Mouse (Mus musculus): ENCODE data around the gene Rhbdl3. TPM values are rescaled to one million over a fixed set of nuclear protein-coding genes. Genes with fewer than 3 reads are reported as not detected.

The Rhbdl3 gene
- total and polyA plus RNA-seq, 3 experiments, result 0.02 to 0.44 TPM; not detected in 1

DNA sequence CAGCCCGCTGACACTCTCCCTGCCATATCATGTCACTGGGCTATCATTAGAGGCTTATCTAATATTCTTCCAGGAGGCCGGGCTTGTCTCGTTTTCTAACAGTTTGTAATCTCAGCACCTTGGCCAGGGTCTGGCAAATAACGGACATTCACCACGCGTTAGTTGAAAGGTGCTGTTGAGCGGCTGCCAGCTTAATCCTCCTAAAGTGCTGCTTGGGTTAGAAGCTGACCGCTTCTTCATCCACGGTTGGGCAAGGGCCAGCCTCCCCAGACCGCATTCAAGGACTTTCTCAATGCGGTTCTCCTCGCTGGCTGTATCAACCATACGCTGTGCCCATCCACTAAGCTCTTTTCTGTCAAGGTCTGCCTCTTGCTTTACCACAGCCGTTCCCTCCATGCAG, 4.9 kb upstream of the Rhbdl3 start:
- Histone ChIP-seq H3K9me3 (replicated peaks) (no peaks in the 10 kb centered on the region; the same call in 1 of the 2 replicates), H3K4me1 (ENCODE audit: insufficient read depth, low read depth, low read length) (no peaks in the 10 kb centered on the region; the same call in 1 of the 2 replicates), H3K27me3 (ENCODE audit: insufficient read depth, low read length) (peaks cover 26% of the 10 kb centered on the region; the same call in 1 of the 2 replicates), H3K4me3 (ENCODE audit: low read depth, low read length) (no peak overlapping the region), H3K36me3 (replicated peaks) (no peaks in the 10 kb centered on the region)
- no peak for ATAC-seq (ENCODE audit: extremely low read depth, insufficient number of reproducible peaks, low FRiP score, poor library complexity, severe bottlenecking)
- DNase-seq (ENCODE audit: low spot score), result no peak
- TF ChIP-seq GATA1 (IDR thresholded peaks at IDR 0.05; ENCODE audit: borderline replicate concordance, low read length) (no peak), GATA2 (IDR thresholded peaks at IDR 0.05; ENCODE audit: borderline replicate concordance, low read depth, low read length) (no peak), POLR2AphosphoS5 (IDR thresholded peaks at IDR 0.05; ENCODE audit: insufficient replicate concordance, low read depth, low read length) (no peak), TAL1 (conservative IDR thresholded peaks at IDR 0.05; ENCODE audit: low read depth, low read length) (no peak), CTCF (IDR thresholded peaks at IDR 0.05; ENCODE audit: low read depth, low read length) (no peak)

DNA sequence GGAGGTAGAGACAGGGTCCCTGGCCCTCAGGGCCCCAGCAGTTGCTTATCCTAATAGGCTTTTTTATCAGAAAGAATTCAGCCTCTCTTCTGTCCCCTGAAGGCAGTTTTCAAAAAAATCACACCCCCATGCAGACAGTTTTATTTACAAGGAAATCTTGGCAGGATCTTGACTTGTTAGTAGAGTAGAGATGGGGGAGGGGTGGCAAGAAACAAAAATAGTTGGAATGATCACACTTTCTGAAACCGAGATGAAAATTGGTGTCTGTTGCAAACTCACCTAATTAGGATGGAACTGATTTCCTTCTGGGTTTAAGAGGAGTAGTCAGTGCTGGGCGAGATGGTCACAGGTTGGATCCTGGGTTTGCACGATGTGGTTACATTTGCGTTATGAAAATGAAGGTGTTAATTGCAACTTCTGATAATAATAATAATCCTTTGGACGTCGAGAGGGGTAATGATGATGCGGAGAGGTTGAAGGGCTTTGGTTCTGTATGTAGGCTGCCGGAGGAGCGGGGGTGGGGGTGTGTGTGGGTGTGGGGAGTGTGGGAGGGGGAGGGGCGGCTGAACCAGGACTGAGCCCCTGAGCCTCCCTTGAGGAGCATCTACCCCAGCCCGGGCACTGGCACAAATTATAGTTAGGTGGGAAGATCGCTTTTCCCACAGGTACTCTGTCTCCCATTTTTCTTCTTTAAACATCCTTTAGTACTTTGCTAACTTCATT, 1.0 kb upstream of the Rhbdl3 start:
- no peak for TF ChIP-seq TAL1 (conservative IDR thresholded peaks at IDR 0.05; ENCODE audit: low read depth, low read length)
- no peak for TF ChIP-seq GATA2 (IDR thresholded peaks at IDR 0.05; ENCODE audit: borderline replicate concordance, low read depth, low read length)
- no peak for TF ChIP-seq CTCF (IDR thresholded peaks at IDR 0.05; ENCODE audit: low read depth, low read length)
- no peak for TF ChIP-seq GATA1 (IDR thresholded peaks at IDR 0.05; ENCODE audit: borderline replicate concordance, low read length)
- no peak for TF ChIP-seq POLR2AphosphoS5 (IDR thresholded peaks at IDR 0.05; ENCODE audit: insufficient replicate concordance, low read depth, low read length)
- DNase-seq (ENCODE audit: low spot score), result no peak
- Histone ChIP-seq H3K27me3 (ENCODE audit: insufficient read depth, low read length) (peaks cover 35% of the 10 kb centered on the region), H3K4me3 (ENCODE audit: low read depth, low read length) (no peak overlapping the region), H3K4me1 (ENCODE audit: insufficient read depth, low read depth, low read length) (peaks cover 3% of the 10 kb centered on the region; the same call in 1 of the 2 replicates), H3K36me3 (replicated peaks) (no peaks in the 10 kb centered on the region), H3K9me3 (replicated peaks) (no peaks in the 10 kb centered on the region; the same call in 1 of the 2 replicates)
- no peak for ATAC-seq (ENCODE audit: extremely low read depth, insufficient number of reproducible peaks, low FRiP score, poor library complexity, severe bottlenecking)

GRCm38 (mm10) chr11:80301316-80302045, 769 bp downstream of the Rhbdl3 start:
- DNase-seq (ENCODE audit: low spot score) (no peak), ATAC-seq (ENCODE audit: extremely low read depth, insufficient number of reproducible peaks, low FRiP score, poor library complexity, severe bottlenecking) (no peak)
- Histone ChIP-seq H3K4me1 (ENCODE audit: insufficient read depth, low read depth, low read length) (0 out of 2 replicates have a peak, but pooled peaks cover 3% of the 10 kb centered on the region), H3K4me3 (ENCODE audit: low read depth, low read length) (no peak overlapping the region), H3K9me3 (replicated peaks) (no peaks in the 10 kb centered on the region; the same call in 1 of the 2 replicates), H3K36me3 (replicated peaks) (no peaks in the 10 kb centered on the region), H3K27me3 (ENCODE audit: insufficient read depth, low read length) (peaks cover 25% of the 10 kb centered on the region)
- TF ChIP-seq GATA2 (IDR thresholded peaks at IDR 0.05; ENCODE audit: borderline replicate concordance, low read depth, low read length) (no peak), GATA1 (IDR thresholded peaks at IDR 0.05; ENCODE audit: borderline replicate concordance, low read length) (no peak), POLR2AphosphoS5 (IDR thresholded peaks at IDR 0.05; ENCODE audit: insufficient replicate concordance, low read depth, low read length) (no peak), TAL1 (conservative IDR thresholded peaks at IDR 0.05; ENCODE audit: low read depth, low read length) (no peak), CTCF (IDR thresholded peaks at IDR 0.05; ENCODE audit: low read depth, low read length) (no peak)

- DNase-seq (ENCODE audit: low spot score), result no peak
- TF ChIP-seq TAL1 (conservative IDR thresholded peaks at IDR 0.05; ENCODE audit: low read depth, low read length) (no peak), CTCF (IDR thresholded peaks at IDR 0.05; ENCODE audit: low read depth, low read length) (no peak), GATA1 (IDR thresholded peaks at IDR 0.05; ENCODE audit: borderline replicate concordance, low read length) (no peak), POLR2AphosphoS5 (IDR thresholded peaks at IDR 0.05; ENCODE audit: insufficient replicate concordance, low read depth, low read length) (no peak), GATA2 (IDR thresholded peaks at IDR 0.05; ENCODE audit: borderline replicate concordance, low read depth, low read length) (no peak)
- Histone ChIP-seq H3K9me3 (replicated peaks) (no peaks in the 10 kb centered on the region; the same call in 1 of the 2 replicates), H3K4me1 (ENCODE audit: insufficient read depth, low read depth, low read length) (0 out of 2 replicates have a peak, but pooled peaks cover 3% of the 10 kb centered on the region), H3K27me3 (ENCODE audit: insufficient read depth, low read length) (peaks cover 26% of the 10 kb centered on the region), H3K4me3 (ENCODE audit: low read depth, low read length) (no peak overlapping the region), H3K36me3 (replicated peaks) (no peaks in the 10 kb centered on the region)
- ATAC-seq (ENCODE audit: extremely low read depth, insufficient number of reproducible peaks, low FRiP score, poor library complexity, severe bottlenecking), result no peak
These were observed 1.3 kb downstream of the Rhbdl3 start for GRCm38 (mm10) chr11:80302046-80302390.

DNA sequence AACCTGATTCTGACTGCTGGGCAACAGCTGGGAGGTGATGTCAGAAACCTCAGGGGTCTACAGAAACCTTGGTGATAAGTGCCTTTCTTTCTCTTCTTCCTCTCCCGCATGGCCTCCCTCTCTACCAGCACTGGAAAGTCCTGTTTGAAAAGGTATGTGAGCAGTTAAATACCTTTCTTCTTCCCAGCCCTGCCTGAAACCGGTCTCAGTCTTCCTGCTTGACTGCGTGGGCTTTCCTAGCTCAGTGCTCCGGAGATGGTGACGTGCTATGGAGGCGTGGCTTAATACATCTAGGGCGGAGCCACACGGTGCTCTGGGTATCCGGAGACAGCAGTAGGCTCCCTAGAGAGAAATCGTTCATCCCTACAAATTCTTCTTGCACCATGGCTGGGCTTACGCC, 1.8 kb downstream of the Rhbdl3 start:
- 0 out of 2 replicates have a peak, but pooled peaks cover 3% of the 10 kb centered on the region for H3K4me1 ChIP-seq (ENCODE audit: insufficient read depth, low read depth, low read length)
- ATAC-seq (ENCODE audit: extremely low read depth, insufficient number of reproducible peaks, low FRiP score, poor library complexity, severe bottlenecking) (no peak), DNase-seq (ENCODE audit: low spot score) (no peak)
- TF ChIP-seq POLR2AphosphoS5 (IDR thresholded peaks at IDR 0.05; ENCODE audit: insufficient replicate concordance, low read depth, low read length), result no peak
- no peak for TF ChIP-seq TAL1 (conservative IDR thresholded peaks at IDR 0.05; ENCODE audit: low read depth, low read length)
- no peak for TF ChIP-seq GATA1 (IDR thresholded peaks at IDR 0.05; ENCODE audit: borderline replicate concordance, low read length)
- H3K27me3 ChIP-seq (ENCODE audit: insufficient read depth, low read length), result peaks cover 27% of the 10 kb centered on the region
- no peaks in the 10 kb centered on the region; the same call in 1 of the 2 replicates for H3K9me3 ChIP-seq (replicated peaks)
- H3K36me3 ChIP-seq (replicated peaks), result no peaks in the 10 kb centered on the region
- H3K4me3 ChIP-seq (ENCODE audit: low read depth, low read length), result no peak overlapping the region

- no peak for TF ChIP-seq GATA2 (IDR thresholded peaks at IDR 0.05; ENCODE audit: borderline replicate concordance, low read depth, low read length)
- no peak for TF ChIP-seq TAL1 (conservative IDR thresholded peaks at IDR 0.05; ENCODE audit: low read depth, low read length)
- TF ChIP-seq GATA1 (IDR thresholded peaks at IDR 0.05; ENCODE audit: borderline replicate concordance, low read length), result no peak
- no peak for TF ChIP-seq CTCF (IDR thresholded peaks at IDR 0.05; ENCODE audit: low read depth, low read length)
- TF ChIP-seq POLR2AphosphoS5 (IDR thresholded peaks at IDR 0.05; ENCODE audit: insufficient replicate concordance, low read depth, low read length), result no peak
- Histone ChIP-seq H3K4me3 (ENCODE audit: low read depth, low read length) (no peak overlapping the region), H3K9me3 (replicated peaks) (no peaks in the 10 kb centered on the region; the same call in 1 of the 2 replicates), H3K27me3 (ENCODE audit: insufficient read depth, low read length) (peaks cover 24% of the 10 kb centered on the region), H3K4me1 (ENCODE audit: insufficient read depth, low read depth, low read length) (0 out of 2 replicates have a peak, but pooled peaks cover 3% of the 10 kb centered on the region), H3K36me3 (replicated peaks) (no peaks in the 10 kb centered on the region)
- no peak for DNase-seq (ENCODE audit: low spot score)
- no peak for ATAC-seq (ENCODE audit: extremely low read depth, insufficient number of reproducible peaks, low FRiP score, poor library complexity, severe bottlenecking)
These were observed 3.0 kb downstream of the Rhbdl3 start for GRCm38 (mm10) chr11:80303746-80304145.

Data from G1E (cell line).